Mouse (Mus musculus): ENCODE data around the gene Lbx2.

The Lbx2 gene

DNA sequence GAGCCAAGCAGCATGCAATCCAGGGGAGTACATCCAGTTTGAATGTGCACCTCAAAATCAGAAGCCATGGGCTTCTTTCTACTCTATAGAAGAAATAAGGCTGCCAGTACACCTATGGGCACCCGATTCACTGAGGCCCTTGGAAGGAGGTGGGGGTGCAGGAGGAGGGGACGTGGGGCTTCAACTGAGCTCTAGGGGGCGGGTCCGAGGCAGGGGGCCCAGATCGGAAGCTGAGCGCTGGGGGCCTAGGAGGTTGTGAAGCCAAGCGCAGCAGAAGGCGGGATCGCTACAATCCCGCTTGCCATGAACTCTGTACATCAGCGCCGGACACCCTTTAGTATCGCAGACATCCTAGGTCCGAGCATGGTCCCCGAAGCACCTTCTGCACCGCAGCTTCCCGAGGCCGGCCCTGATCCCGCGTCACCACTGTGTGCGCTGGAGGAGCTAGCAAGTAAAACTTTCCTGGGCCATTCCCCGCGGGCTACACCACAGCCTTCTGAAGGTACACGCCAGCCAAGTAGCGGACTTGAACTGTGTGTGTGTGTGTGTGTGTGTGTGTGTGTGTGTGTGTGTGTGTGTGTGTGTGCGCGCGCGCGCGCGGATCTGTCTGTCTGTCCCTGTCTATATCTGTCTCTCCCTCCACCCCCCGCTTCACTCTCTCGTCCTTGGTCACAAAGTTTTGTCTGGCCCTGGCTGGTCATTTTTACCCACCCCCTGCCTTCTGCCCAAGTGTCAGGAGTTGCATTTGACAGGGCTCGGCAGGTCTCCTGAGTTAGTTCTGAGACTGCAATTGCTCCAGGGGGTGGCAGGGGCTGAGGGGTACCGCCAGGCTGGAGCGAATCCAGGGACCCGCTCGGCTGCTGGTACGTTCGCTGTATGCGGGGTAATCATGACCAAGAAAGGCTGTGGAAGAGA is at the start of gene Lbx2:
Lbx2 (plus strand) TSS at position 247 of the 915 bp plus-strand sequence.
- DNase-seq (ENCODE audit: extremely low spot score, low read depth, low spot score): no peak

DNA sequence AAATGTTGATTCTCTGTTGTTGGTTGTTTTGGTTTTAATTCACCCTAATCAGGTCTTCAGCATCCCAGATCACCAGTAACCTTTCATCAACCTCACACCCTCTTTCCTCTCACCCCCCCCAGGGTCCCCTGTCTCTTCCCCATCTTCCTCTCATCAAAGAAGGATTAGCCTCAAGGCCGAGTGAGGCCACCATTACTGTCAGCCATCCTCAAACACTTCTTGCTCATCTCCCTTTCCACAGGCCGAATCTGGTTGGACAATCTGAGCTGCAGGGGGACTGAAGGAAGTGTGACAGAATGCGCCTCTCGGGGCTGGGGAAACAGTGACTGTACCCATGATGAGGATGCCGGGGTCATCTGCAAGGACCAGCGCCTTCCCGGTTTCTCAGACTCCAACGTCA is 49.0 kb upstream of the Lbx2 start:
- DNase-seq (ENCODE audit: extremely low spot score, low read depth, low spot score): no peak

DNA sequence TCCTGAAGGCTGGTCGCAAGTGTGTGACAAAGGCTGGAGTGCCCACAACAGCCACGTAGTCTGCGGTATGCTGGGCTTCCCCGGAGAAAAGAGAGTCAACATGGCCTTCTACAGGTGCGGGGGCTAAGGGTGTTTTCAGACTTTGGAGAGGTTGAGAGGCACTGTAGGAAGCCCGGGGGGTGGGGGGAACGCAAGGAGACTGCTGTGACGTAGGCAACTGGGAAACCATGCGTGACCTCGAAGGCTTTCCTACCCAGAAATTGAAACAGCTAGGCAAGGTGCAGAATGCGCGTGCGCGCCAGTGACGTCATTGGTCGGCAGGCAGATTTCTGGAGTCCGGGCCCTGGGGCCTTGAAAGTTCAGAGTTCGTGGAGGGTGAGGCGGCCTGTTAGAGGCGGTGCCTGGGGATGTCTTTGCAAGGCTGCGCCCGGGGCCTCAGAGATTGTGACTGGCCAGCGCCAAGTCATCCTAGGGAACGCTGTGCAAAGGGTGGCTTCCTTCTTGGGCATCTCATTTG is 47.6 kb upstream of the Lbx2 start:
- peak; percentile 66 for DNase-seq (ENCODE audit: extremely low spot score, low read depth, low spot score)

DNA sequence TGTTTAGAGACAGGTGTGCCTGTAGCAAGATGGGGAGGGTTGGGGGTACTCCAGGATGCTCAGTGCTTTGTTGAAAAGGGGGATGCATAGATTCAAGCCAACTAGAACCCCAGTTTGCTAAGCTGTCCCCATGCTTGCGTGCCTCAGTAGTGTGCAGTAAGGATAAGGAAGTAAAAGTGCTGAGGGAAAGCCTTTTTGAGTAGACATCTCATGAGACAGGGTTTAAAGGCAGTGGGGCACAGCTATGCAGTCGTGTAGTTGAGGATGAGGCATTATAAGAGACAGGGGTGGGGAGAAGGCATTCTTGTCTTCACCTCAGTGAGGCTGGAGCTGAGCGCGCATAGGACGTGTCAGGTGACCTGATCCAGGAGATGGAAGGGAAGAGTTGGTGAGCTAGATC is 45.6 kb upstream of the Lbx2 start:
- no peak for DNase-seq (ENCODE audit: extremely low spot score, low read depth, low spot score)

DNA sequence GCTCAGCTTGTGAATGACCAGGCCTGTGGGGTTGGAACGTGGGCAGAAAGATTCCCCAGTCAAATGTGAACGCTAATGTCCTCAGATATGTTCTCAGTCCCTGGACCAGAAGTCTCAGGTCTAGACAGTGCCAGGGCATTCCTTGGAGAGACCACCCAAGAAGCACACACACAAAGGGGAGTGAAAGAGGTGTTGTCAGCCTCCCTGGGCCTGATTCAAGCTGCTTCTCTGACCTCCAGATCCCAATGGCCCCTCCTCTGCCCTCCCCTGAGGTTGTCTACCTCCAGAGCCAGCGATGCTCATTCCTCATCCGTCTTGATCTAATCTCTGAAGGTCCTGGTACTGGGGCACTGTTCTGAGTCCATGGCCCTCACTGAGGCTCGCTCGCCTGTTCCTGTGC is 42.6 kb upstream of the Lbx2 start:
- DNase-seq (ENCODE audit: extremely low spot score, low read depth, low spot score): no peak

DNA sequence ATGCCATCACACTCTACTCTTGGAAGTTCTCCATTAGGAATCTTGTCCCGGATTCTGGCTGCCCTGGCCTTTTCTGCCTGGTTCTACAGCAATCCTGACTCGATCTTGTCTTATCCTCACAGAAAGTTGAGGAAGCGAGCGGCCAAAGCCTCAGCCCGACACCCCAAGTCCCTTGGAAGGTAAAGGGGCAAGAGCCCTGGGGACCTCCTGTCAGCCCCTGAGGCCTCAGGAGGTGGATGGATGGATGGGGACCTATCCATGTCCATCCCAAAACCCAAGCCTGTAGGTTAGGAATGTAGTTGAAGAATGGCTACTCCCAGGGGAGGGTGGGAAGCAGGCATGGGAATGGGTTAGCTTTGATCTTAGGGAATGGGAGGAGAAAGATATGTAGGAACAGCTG is 42.2 kb upstream of the Lbx2 start:
- DNase-seq (ENCODE audit: extremely low spot score, low read depth, low spot score): no peak

DNA sequence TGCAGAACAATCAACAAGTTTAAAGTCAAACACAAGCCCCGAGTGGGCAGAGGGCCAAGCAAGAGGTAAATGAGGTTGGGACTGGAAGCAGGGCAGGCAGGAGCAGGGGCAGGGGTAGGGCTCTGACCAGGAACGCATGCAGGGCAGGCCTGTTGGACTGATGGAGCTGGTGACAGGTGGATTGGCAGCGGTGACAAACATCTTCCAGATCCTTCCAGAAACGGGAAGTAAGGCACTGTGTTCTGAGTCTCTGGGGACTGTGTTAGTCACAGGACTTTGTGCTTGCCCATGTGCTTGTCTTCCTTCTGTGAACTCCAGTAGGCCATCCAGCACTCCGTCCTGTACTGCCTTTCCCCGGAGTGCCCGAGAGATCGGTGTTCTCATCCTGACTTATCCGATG is 41.4 kb upstream of the Lbx2 start:
- DNase-seq (ENCODE audit: extremely low spot score, low read depth, low spot score): no peak

DNA sequence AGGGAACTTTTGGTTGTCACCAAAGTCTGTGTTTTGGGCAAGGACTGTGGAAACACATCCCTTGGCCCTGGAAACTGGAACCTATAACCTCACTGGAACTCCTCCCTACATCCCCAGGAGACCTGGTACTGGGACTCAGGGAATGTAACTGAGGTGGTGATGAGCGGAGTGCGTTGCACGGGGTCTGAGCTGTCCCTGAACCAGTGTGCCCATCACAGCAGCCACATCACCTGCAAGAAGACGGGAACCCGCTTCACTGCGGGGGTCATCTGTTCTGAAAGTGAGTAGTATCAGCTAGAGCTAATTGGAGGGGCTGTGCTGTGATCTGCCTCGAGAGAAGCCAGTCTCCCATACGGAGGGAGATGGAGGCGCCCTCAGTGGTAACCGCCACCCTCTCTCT is 36.8 kb upstream of the Lbx2 start:
- no peak for DNase-seq (ENCODE audit: extremely low spot score, low read depth, low spot score)

DNA sequence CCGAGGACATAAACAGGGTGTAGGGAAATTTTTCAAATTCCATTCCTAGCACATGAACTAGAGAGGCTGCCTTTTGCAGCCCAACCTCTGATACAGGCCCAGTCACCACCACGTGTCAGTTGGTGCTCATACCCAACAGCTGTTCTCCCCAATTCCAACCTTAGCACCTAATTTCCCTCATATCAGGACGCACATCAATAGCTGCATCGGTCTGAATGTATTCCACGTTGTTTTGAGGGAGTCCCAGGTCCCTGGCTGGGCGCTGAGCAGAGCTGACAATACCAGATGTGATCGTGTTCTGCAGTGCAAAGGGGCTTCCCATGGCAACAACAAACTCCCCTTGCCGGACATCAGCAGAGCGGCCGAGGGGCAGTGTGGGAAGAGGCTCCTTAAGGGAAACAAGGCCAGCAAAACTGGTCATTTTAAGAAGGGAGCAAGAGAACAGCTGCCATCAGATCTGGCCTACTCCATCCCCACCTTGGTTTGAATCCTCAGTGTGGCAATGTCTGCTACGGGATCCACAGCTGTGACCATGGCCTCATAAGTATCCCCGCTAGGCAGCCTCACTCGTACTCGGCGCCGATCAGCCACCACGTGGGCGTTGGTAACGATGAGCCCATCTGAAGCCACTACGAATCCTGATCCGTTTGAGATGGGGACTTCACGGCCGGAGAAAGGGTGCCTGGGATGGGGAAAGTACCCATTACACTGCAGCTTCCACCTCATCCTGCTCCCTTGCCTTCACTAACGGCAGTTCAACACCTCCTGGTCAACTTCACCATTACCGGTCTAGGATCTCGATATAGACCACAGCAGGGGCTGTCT is 32.8 kb upstream of the Lbx2 start:
- DNase-seq (ENCODE audit: extremely low spot score, low read depth, low spot score): no peak

DNA sequence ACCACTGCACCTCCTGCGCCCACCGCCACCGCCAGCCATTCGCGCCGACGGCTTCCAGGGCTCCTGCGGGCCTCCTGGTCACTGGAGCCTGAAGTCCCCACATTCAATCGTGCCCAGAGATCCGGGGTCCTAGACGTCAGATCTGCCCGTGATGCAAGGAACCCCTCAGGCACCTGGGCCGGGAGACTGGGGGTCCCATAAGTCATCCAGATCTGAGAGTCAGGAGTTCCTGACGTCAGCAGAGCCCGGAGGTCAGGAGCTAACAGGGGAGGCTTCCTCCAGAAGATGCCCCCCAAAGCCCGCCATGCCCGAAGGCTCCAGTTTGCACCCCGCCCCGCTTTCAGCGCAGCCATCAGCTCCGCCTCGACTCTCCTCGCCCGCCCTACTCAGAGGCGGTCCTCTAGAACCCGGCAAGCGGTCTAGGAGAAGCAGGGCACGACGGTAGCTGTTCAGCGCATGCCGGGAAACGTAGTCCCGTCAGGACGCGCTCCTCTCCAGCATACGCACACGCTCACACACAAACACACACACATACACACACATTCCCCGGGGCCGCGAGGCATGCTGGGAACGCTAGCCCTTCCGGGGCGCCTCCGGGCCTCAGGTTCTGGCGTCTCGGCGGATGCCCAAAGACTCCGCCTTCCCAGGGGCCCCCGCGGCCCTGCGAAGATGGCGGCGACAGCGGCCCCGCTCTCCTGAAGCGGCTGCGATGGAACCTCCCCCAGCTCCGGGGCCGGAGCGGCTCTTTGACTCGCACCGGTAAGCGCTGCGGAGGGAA is 31.9 kb upstream of the Lbx2 start, which contains the start of gene Aup1:
Aup1 (plus strand) TSS at position 448 of the 778 bp plus-strand sequence.
- peak; percentile 86 for DNase-seq (ENCODE audit: extremely low spot score, low read depth, low spot score)

DNA sequence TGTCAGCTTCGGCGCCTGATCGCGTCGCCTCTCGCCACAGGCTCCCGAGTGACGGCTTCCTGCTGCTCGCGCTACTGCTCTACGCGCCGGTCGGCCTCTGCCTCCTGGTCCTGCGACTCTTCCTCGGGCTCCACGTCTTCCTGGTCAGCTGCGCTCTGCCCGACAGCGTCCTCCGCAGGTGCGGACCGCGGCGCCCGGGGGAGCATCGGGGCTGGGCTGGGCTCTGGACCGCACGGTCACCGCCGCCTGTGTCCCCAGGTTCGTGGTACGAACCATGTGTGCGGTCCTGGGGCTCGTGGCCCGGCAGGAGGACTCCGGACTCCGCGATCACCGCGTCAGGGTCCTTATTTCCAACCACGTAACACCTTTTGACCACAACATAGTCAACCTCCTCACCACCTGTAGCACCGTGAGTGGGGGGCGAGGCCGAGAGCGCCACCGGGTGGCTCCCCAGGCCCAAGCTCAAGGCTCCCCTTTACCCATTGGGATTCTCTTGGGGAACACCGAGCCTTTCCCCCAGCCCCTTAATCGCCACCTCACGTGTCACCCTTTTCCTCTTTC is 31.2 kb upstream of the Lbx2 start, which contains the start of gene Htra2:
Htra2 (minus strand) TSS at position 403 of the 561 bp plus-strand sequence.
- no peak for DNase-seq (ENCODE audit: extremely low spot score, low read depth, low spot score)

DNA sequence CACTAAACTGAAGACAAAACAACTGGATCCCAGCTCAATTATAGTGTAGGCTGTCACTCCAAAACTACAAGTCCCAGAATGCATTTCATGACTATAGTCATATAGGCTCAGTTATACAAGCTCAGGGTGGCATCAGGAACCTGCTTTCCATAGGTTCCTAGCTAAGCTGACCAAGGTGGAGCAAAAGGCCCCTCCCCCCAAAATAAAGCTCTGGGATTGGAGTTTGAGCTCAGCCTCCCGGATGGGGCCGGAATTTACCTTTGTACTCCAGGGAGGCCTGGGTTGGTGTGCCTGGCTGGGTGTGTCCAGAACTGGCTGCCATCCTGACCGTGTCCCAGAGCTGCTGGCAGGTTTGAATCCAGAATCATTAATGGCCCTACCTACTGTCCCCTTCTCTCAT is 28.4 kb upstream of the Lbx2 start, which contains the start of gene Dqx1:
Dqx1 (plus strand) TSS at position 55 of the 400 bp plus-strand sequence.
- DNase-seq (ENCODE audit: extremely low spot score, low read depth, low spot score): no peak

DNA sequence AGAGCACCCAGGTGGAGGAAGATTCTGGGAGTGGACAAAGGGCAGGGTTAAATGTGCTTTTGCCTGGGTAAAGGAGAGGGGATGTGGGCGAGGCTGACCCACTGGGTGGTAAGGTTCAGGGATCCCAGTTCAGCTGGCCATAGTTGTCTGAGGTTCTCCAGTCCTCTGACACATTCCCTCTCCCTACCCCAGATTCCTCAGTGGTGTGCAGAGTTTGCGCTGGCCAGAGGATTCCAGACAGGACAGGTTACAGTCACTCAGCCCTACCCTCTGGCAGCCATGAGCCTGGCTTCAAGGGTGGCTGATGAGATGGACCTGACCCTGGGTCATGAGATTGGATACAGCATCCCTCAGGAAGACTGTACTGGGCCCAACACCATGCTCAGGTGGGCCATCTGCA is 27.4 kb upstream of the Lbx2 start:
- DNase-seq (ENCODE audit: extremely low spot score, low read depth, low spot score): no peak

DNA sequence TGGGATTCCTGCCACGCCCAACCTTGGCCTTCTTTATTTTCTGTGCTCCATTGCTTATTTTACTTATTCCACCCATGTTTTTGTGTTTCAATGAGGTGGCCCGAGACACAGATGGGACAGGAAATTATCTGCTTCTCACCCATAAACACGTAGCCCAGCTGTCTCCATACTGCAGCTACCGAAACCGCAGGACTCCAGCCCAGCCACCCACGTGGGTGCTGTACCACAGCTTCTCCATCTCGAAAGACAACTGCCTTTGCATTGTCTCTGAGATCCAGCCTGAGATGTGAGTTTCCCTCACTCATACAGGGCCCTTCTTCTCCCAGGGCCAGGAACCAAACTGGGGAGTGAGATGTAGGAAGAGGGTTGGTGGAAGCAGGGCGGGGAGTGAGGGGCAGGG is 20.2 kb upstream of the Lbx2 start:
- DNase-seq (ENCODE audit: extremely low spot score, low read depth, low spot score): no peak

DNA sequence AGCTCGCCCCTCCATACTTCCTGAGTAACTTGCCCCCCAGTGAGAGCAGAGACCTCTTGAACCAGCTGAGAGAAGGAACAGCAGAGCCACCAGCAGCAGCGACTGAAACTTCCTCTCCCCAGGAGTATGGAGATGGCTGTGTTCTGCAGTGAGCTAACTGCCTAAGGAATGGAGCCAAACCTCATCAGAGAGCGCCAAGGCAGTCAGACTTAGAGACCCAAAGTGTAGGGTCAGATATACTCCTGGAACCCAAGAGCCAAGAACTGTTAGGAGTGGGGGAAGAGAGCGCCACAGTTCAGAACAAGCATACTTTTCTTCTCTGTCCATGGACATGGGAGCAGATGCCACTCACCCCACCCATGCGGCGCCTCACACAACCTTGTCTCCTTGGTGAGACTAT is 19.7 kb upstream of the Lbx2 start:
- no peak for DNase-seq (ENCODE audit: extremely low spot score, low read depth, low spot score)

DNA sequence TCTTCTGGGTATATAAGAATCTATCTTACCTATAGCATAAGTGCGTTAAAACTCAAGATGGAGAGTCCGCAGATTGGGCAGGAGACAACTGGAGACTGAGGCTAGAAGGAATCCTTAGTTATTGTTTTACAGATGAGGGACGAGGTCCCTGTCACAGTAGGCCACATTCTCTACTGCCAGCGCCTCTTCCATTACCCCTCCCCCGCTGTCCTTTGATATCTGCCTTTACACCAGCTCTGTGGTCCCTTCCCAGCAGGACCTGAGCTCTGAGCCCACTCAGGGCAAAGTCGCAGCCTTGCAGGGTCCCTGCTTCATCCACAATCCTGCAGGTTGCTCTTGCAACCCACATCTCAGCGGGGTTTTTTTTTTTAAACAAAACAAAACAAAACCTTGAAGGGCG is 17.9 kb upstream of the Lbx2 start:
- DNase-seq (ENCODE audit: extremely low spot score, low read depth, low spot score): no peak

DNA sequence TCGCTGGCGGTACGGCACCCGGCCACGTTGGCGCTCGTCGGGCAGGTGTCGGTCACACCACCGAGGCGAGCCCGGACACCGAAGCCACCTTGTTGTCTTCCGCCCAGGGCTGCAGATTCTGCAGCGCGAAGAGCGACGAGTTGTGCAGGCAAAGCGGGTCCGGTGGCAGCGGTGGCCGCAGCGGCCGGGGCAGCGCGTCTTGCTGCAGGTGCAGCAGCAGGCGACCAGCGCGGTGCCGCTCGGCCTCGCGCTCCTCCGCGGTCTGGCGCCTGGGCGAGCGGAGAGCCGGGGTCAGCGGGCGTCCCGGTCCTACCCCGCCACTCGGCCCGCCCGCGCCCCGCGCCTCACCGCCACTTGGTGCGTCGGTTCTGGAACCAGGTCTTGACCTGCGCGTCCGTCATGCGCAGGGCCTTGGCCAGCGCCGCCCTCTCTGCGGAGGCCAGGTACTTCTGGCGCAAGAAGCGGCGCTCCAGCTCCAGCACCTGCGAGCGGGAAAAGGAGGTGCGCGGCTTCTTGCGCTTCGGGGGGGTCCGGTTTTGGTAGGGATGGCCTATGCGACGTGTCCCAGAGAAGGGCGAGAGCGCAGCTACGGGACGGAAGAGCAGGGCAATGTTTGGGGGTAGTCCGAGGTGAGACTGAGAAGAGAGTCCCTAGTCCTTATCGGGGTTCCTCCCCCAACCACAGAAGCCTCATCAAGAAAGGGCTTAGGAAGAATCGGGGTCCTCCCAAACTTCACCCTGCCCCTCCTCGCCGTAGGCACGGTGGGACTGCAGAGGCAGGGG is 17.3 kb upstream of the Lbx2 start:
- no peak for DNase-seq (ENCODE audit: extremely low spot score, low read depth, low spot score)

DNA sequence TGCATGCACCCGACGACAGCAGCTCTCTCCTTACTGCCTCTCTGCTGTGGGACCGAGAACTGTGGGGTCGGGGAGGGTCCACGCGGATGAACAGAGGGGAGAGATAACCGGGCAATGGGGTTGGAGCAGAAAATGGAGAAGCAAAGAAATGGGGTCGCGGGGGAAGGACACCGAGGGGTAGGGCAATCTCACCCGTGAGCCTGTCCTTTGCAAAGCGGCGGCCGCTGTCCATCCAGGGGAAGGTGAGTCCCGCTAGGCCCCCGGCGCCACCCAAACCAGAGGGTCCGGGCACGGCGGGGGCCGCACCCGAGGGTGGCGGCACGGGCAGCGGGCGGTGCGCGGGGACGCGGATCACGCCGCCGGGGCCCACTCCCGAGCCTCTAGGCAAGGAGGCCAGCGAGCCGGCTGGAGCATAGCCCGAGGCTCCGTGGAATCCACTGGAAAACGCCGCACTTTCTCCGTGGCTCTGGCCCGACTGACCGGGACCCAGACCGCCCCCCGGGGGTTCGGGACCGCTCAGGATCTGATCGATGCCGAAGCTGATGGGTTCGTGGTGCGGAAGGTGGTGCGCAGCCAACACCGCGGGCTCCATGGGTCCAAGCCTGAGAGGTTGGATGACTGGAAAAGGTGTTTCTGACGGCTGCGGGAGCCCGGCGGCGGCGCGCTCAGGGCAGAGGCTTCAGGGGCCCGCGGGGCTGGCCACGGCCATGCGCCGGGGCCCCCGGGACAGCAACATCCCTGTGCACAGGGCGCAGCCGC is 16.5 kb upstream of the Lbx2 start:
- DNase-seq (ENCODE audit: extremely low spot score, low read depth, low spot score): no peak

DNA sequence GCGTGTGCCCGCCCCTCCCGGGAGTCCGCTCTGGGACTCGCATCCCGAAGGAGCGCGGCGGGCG is 16.1 kb upstream of the Lbx2 start, which contains the start of gene Tlx2:
Tlx2 (minus strand) TSS at position 47 of the 64 bp plus-strand sequence.
- DNase-seq (ENCODE audit: extremely low spot score, low read depth, low spot score): no peak
